Mouse (Mus musculus) cerebellum, postnatal 4 days (tissue): ENCODE results near the gene Mfsd12.

Source experiments
- DNase-seq, 2 experiments: peaks; one replicate each; pipeline ENCODE4 v3.0.0; 2022; ENCODE audit warnings: low spot score in 2 of 2, mixed read lengths in 1 of 2

Mfsd12 gene

GRCm38 (mm10) chr10:81401521-81402226, 44.4 kb downstream of the Mfsd12 start:
- DNase-seq = no peak

- DNase-seq = no peak
These were observed 45.0 kb downstream of the Mfsd12 start for GRCm38 (mm10) chr10:81402227-81402765.

- no peak for DNase-seq
These were observed 46.2 kb downstream of the Mfsd12 start for GRCm38 (mm10) chr10:81403511-81403910.

- DNase-seq = no peak
These were observed 46.8 kb downstream of the Mfsd12 start for GRCm38 (mm10) chr10:81404082-81404481.

- DNase-seq = no peak
These were observed 47.4 kb downstream of the Mfsd12 start for GRCm38 (mm10) chr10:81404720-81405119.

- DNase-seq = peak in 1 of 2 experiments; percentile 67
These were observed 48.4 kb downstream of the Mfsd12 start for GRCm38 (mm10) chr10:81405588-81406201.

- DNase-seq = no peak
These were observed 49.5 kb downstream of the Mfsd12 start for GRCm38 (mm10) chr10:81406504-81407440.

- DNase-seq = peak in 1 of 2 experiments; percentile 65
These were observed 50.5 kb downstream of the Mfsd12 start for GRCm38 (mm10) chr10:81407539-81408423.

- DNase-seq = no peak
These were observed 51.1 kb downstream of the Mfsd12 start for GRCm38 (mm10) chr10:81408424-81408729.

GRCm38 (mm10) chr10:81408871-81409291, 51.6 kb downstream of the Mfsd12 start:
- DNase-seq = peak in 1 of 2 experiments; percentile 68

- DNase-seq = no peak
These were observed 52.0 kb downstream of the Mfsd12 start for GRCm38 (mm10) chr10:81409330-81409729.

- DNase-seq = no peak
These were observed 53.1 kb downstream of the Mfsd12 start for GRCm38 (mm10) chr10:81410350-81410749.

GRCm38 (mm10) chr10:81410981-81411380, 53.7 kb downstream of the Mfsd12 start:
- no peak for DNase-seq

- peak; percentile 71 to 94 for DNase-seq
These were observed 54.4 kb downstream of the Mfsd12 start for GRCm38 (mm10) chr10:81411471-81412400.

- DNase-seq = no peak
These were observed 55.5 kb downstream of the Mfsd12 start for GRCm38 (mm10) chr10:81412586-81413309.

GRCm38 (mm10) chr10:81413310-81414261, 56.3 kb downstream of the Mfsd12 start:
- no peak for DNase-seq

- no peak for DNase-seq
These were observed 57.4 kb downstream of the Mfsd12 start for GRCm38 (mm10) chr10:81414682-81415081.

- DNase-seq = no peak
These were observed 57.9 kb downstream of the Mfsd12 start for GRCm38 (mm10) chr10:81415146-81415545.
